Mouse (Mus musculus): ENCODE measurements around the gene Gm43738. TPM values are rescaled to one million over a fixed set of nuclear protein-coding genes. Genes with fewer than 3 reads are reported as not detected.

The Gm43738 gene
- polyA plus RNA-seq, 1 experiment from 2014 or later = not detected

DNA sequence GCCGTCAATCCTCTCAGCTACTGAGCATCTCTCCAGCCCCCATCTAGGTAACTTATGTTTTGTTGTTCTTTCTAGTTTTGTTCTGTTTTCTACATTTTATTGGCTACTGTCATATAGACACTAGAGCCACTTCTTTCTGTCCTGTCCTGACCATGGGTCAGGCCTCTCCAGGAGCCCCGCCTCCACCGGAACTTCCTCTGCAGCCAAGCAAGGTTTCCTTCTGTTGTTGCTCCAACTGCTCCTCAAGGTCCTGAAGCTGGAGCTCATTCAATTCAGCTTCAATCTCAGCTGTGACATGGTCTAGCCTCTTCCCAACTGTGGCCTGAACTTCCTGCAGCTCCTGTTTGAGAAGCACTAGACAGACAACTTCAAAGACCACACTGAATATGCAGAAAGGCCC is 29.0 kb upstream of the Gm43738 start:
- Histone ChIP-seq H3K4me1 (peaks cover 17% of the 10 kb centered on the region), H3K27me3 (ENCODE audit: low read depth, poor library complexity, severe bottlenecking) (peaks cover 22% of the 10 kb centered on the region), H3K27ac (replicated peaks) (no peak overlapping the region), H3K4me3 (no peak overlapping the region), H3K36me3 (no peaks in the 10 kb centered on the region), H3K9me3 (replicated peaks) (no peaks in the 10 kb centered on the region)
- DNase-seq (ENCODE audit: low spot score) = no peak
- 90% methylated on average over 3 of the region's 3 CpGs for WGBS

DNA sequence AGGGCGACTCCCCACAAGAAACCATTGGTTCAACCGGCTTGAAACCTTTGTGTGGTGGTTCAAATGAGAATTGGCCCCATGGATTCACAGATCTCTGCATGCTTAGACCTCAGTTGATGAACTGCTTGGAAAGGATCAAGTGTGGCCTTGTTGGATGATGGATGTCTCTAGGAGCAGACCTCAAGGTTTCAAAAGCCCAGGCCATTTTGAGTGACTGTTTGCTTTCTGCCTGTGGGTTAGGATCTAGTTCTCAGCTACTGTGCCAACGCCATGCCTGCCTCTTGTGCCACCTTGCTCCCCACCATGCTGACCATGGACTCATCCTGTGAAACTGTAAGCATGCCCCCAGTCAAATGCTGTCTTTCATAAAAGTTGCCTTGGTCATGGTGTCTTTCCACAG is 25.1 kb upstream of the Gm43738 start:
- no peak for DNase-seq (ENCODE audit: low spot score)
- Histone ChIP-seq H3K27me3 (ENCODE audit: low read depth, poor library complexity, severe bottlenecking) (no peaks in the 10 kb centered on the region), H3K36me3 (no peaks in the 10 kb centered on the region), H3K9me3 (replicated peaks) (no peaks in the 10 kb centered on the region), H3K4me1 (0 out of 2 replicates have a peak, but pooled peaks cover 7% of the 10 kb centered on the region), H3K27ac (replicated peaks) (no peak overlapping the region), H3K4me3 (no peak overlapping the region)
- 83% methylated on average over 3 of the region's 3 CpGs for WGBS

DNA sequence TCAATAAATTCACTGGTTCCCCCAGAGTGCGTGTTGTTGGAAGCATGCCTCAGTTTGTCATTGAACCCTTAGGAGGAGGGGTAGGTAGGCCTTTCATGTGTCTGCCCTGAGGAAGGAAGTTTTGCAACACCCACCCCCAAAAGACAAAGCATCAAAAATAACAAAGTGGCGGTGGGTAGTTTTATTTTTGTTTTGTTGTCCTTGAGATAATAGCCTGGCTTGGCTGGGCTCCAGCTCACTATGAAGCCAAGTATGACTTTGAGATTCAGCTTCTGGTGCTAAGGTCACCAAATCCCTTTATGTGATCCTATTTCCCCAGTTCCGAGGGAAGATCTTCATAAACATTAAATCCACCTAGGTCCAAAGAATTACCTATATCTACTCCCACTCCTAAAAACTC is 23.3 kb upstream of the Gm43738 start:
- DNase-seq (ENCODE audit: low spot score) = no peak
- H3K36me3 ChIP-seq = no peaks in the 10 kb centered on the region
- 87% methylated on average over 3 of the region's 3 CpGs for WGBS
- 0 out of 2 replicates have a peak, but pooled peaks cover 7% of the 10 kb centered on the region for H3K4me1 ChIP-seq
- H3K9me3 ChIP-seq (replicated peaks) = no peaks in the 10 kb centered on the region
- H3K27ac ChIP-seq (replicated peaks) = no peak overlapping the region
- no peak overlapping the region for H3K4me3 ChIP-seq
- no peaks in the 10 kb centered on the region for H3K27me3 ChIP-seq (ENCODE audit: low read depth, poor library complexity, severe bottlenecking)

DNA sequence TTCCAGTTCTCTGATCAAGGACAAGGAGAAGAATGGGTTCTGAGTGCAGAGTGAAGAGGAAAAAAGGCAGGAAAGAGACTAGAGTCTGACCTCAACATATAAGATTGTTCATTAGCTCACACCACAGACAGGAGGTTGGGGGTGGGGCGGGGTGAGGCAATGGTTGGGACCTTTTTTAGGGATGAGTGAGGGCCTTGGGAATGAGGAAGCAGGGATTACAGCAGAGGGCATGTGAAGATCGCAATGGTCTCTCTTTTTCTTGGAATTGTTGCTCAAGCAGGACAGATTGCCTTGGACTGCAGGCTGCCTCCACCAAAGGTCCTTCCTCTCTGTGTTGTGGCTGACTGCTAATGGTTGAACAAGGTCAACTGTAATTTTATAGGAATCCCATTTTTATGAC is 22.4 kb upstream of the Gm43738 start:
- no peaks in the 10 kb centered on the region for H3K9me3 ChIP-seq (replicated peaks)
- 84% methylated on average over 2 of the region's 2 CpGs for WGBS
- no peak overlapping the region for H3K4me3 ChIP-seq
- H3K27ac ChIP-seq (replicated peaks) = no peak overlapping the region
- no peaks in the 10 kb centered on the region for H3K36me3 ChIP-seq
- H3K27me3 ChIP-seq (ENCODE audit: low read depth, poor library complexity, severe bottlenecking) = no peaks in the 10 kb centered on the region
- H3K4me1 ChIP-seq = 0 out of 2 replicates have a peak, but pooled peaks cover 3% of the 10 kb centered on the region
- no peak for DNase-seq (ENCODE audit: low spot score)

DNA sequence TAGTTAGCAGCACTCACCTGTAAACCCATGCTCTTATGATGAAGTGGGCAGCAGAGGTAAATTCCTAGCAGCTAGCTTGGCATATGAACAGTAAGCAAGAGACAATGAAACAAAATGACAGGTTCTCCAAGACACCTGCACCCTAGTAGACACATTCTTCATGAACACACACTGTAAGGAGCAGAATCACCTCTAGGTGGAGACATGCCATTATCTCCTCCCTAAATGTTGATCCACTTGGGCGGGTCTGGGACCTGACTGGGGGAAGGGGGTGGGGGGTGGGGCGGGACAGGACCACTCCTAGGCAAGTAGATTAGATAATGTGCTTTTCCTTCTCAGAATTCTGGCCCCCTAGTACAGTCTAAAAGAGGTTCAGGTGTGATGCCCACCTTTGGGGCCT is 14.6 kb upstream of the Gm43738 start:
- no peak for DNase-seq (ENCODE audit: low spot score)
- Histone ChIP-seq H3K9me3 (replicated peaks) (no peaks in the 10 kb centered on the region), H3K27me3 (ENCODE audit: low read depth, poor library complexity, severe bottlenecking) (no peaks in the 10 kb centered on the region), H3K4me3 (no peak overlapping the region), H3K4me1 (no peaks in the 10 kb centered on the region), H3K36me3 (no peaks in the 10 kb centered on the region), H3K27ac (replicated peaks) (no peak overlapping the region)
- 14% methylated on average over 2 of the region's 2 CpGs for WGBS

DNA sequence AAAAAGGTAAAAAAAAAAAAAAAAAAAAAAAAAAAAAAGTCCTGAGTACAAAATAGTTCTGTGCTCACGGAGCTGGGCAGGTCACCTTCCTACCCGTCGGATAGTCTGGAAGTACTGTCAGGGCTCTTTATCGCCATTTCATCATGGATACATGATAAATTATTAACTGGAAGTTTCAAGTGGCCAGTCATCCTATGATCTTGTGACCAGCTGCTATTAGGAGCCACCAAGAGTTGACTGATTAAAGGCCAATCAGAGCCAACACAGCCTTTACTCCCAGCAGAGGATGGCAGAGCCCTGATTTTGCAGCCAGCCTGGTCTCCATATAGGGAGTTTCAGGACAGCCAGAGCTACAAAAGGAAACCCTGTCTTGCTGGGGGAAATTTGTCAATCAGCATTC is 12.2 kb upstream of the Gm43738 start:
- Histone ChIP-seq H3K4me3 (no peak overlapping the region), H3K27ac (replicated peaks) (no peak overlapping the region), H3K9me3 (replicated peaks) (no peaks in the 10 kb centered on the region), H3K36me3 (no peaks in the 10 kb centered on the region), H3K4me1 (no peaks in the 10 kb centered on the region), H3K27me3 (ENCODE audit: low read depth, poor library complexity, severe bottlenecking) (no peaks in the 10 kb centered on the region)
- WGBS = 90% methylated on average over 4 of the region's 4 CpGs
- DNase-seq (ENCODE audit: low spot score) = no peak

DNA sequence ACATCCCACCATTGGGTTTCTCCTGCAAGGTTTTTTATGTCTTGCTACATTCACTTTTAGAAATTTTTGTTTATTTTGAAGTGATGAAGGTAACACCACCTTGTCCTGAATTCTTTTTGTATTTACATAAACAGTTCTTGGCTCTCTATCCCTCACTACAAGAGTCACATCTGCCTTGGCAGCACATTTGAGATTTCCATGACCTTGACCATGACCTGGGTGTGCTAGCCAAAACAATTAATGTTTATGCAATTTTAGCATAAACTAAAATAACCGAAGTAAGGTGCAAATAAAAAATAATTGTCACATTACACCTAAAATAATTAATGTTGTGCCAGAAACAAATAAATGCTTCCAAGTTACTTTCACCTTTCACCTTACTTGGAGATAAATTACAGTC is 7.2 kb upstream of the Gm43738 start:
- WGBS = 78% methylated on average over 1 of the region's 1 CpGs

DNA sequence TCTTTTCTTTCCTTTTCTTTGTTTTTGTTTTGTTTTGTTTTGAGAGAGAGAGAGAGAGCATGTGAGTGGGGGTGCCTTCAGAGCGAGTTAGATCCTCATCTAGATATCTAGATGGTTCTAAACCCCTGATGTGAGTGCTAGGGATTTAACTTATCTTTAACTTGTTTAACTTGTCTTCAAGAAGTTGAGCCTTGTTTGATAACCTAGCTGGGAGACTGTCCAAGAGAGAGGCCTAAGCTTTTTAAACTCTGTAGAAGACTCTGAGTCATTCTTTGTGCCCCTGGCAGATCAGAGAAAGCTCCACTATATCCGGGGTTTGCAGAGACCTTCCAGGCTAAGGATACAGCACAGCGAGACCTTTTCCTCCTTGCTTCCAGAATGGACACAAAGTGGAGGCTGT is 6.6 kb upstream of the Gm43738 start:
- Histone ChIP-seq H3K27me3 (ENCODE audit: low read depth, poor library complexity, severe bottlenecking) (no peaks in the 10 kb centered on the region), H3K9me3 (replicated peaks) (no peaks in the 10 kb centered on the region), H3K4me3 (no peak overlapping the region), H3K36me3 (no peaks in the 10 kb centered on the region), H3K4me1 (peaks cover 4% of the 10 kb centered on the region), H3K27ac (replicated peaks) (no peak overlapping the region)
- WGBS = 79% methylated on average over 3 of the region's 3 CpGs
- no peak for DNase-seq (ENCODE audit: low spot score)

More for the DNA sequence above, 7.2 kb upstream of the Gm43738 start:
- no peak for DNase-seq (ENCODE audit: low spot score)
- no peaks in the 10 kb centered on the region for H3K36me3 ChIP-seq
- H3K27ac ChIP-seq (replicated peaks) = no peak overlapping the region
- no peaks in the 10 kb centered on the region for H3K9me3 ChIP-seq (replicated peaks)
- H3K27me3 ChIP-seq (ENCODE audit: low read depth, poor library complexity, severe bottlenecking) = no peaks in the 10 kb centered on the region
- H3K4me1 ChIP-seq = no peaks in the 10 kb centered on the region
- no peak overlapping the region for H3K4me3 ChIP-seq

DNA sequence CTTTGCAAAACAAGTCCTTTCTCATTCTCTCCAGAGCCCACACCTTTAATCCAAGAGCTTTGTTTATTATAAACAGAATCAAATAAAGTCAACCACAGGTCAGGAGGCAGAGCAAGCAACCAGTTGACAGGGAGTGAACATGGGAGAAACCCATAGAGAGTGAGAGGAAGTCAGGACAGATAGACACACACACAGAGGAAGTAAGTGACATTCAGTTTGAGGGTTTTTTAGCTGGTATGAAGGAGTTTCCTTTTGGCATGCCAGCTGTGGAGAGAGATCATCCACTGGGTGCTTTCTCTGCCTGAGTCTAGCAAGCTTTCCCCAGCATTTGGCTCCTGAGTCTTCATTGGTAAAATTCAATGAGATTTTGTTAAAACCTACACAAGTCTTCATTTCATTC is 6.0 kb upstream of the Gm43738 start:
- Histone ChIP-seq H3K27me3 (ENCODE audit: low read depth, poor library complexity, severe bottlenecking) (no peaks in the 10 kb centered on the region), H3K27ac (replicated peaks) (no peak overlapping the region)

DNA sequence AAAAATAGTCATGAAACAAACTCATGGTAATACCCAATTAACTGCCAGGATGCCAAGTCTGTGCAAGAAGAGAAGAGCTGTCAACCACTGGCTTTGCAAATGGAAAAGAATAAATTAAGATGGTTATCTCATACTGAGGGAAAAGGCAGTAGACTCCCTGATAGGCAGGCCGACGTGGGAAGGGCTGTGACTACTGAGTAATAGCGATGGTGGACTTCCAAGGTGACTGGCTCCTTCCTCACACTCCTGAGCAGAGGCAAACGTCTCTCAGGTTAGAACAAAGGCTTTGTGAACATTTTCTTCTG is 2.3 kb upstream of the Gm43738 start:
- 81% methylated on average over 4 of the region's 4 CpGs for WGBS

More for the DNA sequence above, 6.0 kb upstream of the Gm43738 start:
- no peak overlapping the region for H3K4me3 ChIP-seq
- no peaks in the 10 kb centered on the region for H3K36me3 ChIP-seq
- H3K4me1 ChIP-seq = peaks cover 9% of the 10 kb centered on the region
- DNase-seq (ENCODE audit: low spot score) = no peak
- H3K9me3 ChIP-seq (replicated peaks) = no peaks in the 10 kb centered on the region

DNA sequence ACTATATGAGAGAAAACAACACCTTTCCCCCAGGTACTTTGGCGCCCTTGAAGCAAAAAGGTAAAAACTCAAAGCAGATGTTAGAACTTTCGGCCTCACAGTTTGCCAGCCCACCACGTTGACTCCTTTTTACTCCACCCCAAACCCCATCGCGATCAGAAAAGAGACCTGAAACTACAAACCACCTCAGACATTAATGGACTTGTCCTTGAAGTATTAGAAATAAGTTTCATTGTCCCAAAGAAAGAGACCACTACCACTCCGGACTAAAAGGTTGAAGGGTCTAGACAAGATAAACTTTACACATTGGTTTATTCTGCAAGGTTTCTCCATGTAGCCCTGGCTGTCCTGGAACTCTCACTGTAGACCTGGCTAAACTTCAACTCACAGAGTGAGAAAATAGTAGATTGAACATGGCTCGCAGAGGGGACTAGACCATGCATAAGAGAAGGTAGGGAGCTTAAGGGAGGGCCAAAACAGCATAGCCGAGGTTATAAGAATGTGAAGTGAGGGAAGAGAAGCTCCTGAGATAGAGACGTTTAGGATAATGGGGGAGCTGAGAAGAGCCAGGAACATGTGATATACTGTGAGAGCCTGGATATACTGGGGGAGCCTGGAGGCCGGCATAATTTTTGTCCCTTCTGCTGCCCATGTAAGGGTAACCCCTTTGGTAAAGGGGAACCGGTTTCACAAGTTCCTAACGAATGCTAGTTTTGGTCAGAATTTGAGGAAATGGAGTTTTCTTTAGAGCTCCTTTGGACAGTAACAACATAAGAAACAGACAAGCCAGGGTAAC is 1.8 kb upstream of the Gm43738 start:
- no peak for DNase-seq (ENCODE audit: low spot score)
- Histone ChIP-seq H3K27ac (replicated peaks) (peak overlapping the region; percentile 80), H3K4me3 (peak overlapping the region; percentile 84), H3K36me3 (peaks cover 28% of the 10 kb centered on the region), H3K4me1 (peaks cover 41% of the 10 kb centered on the region), H3K9me3 (replicated peaks) (no peaks in the 10 kb centered on the region), H3K27me3 (ENCODE audit: low read depth, poor library complexity, severe bottlenecking) (no peaks in the 10 kb centered on the region)
- 66% methylated on average over 12 of the region's 12 CpGs for WGBS

More for the DNA sequence above, 2.3 kb upstream of the Gm43738 start:
- DNase-seq (ENCODE audit: low spot score) = no peak
- peaks cover 38% of the 10 kb centered on the region for H3K4me1 ChIP-seq
- H3K4me3 ChIP-seq = no peak overlapping the region
- no peaks in the 10 kb centered on the region for H3K9me3 ChIP-seq (replicated peaks)
- peak overlapping the region; percentile 80 for H3K27ac ChIP-seq (replicated peaks)
- H3K27me3 ChIP-seq (ENCODE audit: low read depth, poor library complexity, severe bottlenecking) = no peaks in the 10 kb centered on the region
- peaks cover 22% of the 10 kb centered on the region for H3K36me3 ChIP-seq

DNA sequence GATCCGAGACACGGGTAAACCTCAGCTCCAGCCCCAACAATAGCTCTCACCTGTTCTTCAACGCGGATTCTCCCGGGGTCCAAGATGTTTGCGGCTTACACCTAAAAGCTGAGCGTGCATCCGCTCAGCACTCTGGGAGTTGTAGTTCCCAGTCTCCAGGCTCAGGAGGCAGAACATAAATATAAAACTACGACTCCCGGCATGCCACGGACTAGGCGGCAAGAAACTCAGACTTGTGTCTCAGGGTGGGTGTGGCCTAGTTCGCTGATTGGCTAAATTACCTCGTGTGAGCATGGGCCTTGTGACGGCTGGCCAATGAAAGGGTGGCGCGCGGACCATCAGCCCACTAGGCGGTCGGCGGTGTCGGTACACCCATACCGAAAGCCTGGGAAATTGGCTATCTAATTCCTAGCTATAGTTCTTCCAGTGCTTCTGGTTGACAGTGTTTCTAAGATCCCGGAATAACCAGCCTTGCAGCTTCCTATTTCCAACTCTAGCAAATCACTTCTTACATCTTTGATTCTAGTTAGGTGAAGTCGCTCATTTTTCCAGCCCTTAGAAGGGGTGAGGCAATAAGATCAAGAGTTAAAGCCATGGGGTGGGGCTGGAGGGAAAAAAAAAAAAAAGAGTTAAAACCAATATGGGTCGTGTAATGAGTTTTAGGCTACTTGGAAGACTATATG is 1.1 kb upstream of the Gm43738 start, which contains the start of gene Fdps:
Gene Fdps (minus strand): TSS at position 148 of the 683 bp plus-strand sequence.
- Histone ChIP-seq H3K4me1 (peaks cover 41% of the 10 kb centered on the region), H3K9me3 (replicated peaks) (no peaks in the 10 kb centered on the region), H3K27me3 (ENCODE audit: low read depth, poor library complexity, severe bottlenecking) (no peaks in the 10 kb centered on the region), H3K4me3 (peak within 1 kb of the TSS; percentile 84), H3K36me3 (peaks cover 35% of the 10 kb centered on the region), H3K27ac (replicated peaks) (peak within 1 kb of the TSS; percentile 89)
- WGBS = under 1% methylated on average over 26 of the region's 26 CpGs
- peak; percentile 95 for DNase-seq (ENCODE audit: low spot score)

DNA sequence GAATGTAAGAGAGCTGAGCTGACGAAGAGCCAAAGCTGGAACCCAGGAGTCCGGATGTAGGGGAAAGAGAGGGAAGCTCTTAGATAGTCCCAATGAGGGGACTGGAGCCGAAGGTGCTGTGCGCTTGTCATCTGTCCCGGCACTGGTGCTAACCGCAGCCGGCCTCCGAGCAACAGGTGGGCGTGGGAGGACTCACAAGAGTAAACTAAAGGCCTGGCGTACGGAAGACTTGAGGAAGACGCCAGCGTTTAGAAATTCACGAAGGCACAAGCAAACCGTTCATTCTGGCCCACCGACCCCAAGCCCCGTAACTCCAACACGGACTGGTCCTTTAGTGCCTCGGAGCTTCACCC is 536 bp upstream of the Gm43738 start:
- WGBS = under 1% methylated on average over 19 of the region's 19 CpGs
- Histone ChIP-seq H3K27me3 (ENCODE audit: low read depth, poor library complexity, severe bottlenecking) (no peaks in the 10 kb centered on the region), H3K4me1 (peaks cover 41% of the 10 kb centered on the region), H3K4me3 (peak overlapping the region; percentile 84), H3K9me3 (replicated peaks) (no peaks in the 10 kb centered on the region), H3K27ac (replicated peaks) (peak overlapping the region; percentile 89), H3K36me3 (peaks cover 40% of the 10 kb centered on the region)
- no peak for DNase-seq (ENCODE audit: low spot score)
